Mouse (Mus musculus) retina, postnatal 7 days (tissue): Measurements from ENCODE around the gene Rsbn1.

Source experiments
- DNase-seq: peaks from one replicate; pipeline ENCODE4 v3.0.0-alpha.2; 2012; ENCODE audit warnings: low read depth, low spot score

Gene Rsbn1

DNA sequence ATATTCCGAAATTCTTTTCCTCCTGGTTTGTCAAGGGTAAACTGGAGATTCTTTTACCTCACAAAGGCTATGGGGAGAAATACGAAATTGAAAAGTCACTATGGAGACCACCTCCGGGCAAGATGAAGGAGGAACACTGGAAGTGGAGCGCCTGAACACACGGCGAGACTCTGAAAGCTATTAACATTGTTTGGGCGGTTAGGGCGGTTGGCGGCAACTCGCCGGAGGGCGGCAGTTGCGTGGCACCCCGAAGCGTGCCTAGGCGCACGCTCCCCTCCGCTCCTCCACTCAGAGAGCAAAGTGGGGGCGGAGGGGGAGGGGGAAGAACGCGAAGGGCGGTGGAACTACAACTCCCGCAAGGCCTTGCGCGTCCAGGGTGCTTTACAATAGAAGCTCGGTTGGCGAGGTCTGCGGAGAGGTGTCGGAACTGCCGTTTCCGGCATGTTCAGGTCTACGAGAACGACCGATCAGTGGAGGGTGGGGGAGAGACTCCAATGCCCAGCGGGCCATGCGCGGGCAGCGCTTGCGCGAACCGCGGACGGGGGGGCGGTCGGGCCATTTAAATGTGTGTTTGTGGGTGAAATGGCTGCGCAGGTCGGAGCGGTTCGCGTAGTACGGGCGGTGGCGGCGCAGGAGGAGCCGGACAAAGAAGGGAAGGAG is at the start of gene Rsbn1:
Rsbn1 (plus strand) TSS at position 111 of the 660 bp plus-strand sequence.
- peak; percentile 93 for DNase-seq

DNA sequence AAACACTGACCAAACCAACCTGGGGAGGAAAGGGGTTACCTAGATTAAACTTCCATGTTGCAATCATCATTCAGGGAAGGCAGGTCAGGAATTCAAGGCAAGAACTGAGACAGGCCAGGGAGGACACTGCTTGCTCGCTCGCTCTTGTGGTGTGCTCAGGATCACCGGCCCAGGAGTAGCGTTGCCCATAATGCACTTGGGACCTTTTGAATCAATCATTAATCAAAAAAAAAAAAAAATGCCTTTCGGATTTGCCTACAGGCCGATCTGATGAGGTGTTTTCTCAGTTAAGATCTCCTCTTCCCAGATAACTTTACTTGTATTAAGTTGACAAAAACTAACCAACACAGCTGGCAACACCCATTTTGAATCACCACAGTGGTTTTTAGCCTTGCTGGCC is 49.7 kb upstream of the Rsbn1 start:
- no peak for DNase-seq

DNA sequence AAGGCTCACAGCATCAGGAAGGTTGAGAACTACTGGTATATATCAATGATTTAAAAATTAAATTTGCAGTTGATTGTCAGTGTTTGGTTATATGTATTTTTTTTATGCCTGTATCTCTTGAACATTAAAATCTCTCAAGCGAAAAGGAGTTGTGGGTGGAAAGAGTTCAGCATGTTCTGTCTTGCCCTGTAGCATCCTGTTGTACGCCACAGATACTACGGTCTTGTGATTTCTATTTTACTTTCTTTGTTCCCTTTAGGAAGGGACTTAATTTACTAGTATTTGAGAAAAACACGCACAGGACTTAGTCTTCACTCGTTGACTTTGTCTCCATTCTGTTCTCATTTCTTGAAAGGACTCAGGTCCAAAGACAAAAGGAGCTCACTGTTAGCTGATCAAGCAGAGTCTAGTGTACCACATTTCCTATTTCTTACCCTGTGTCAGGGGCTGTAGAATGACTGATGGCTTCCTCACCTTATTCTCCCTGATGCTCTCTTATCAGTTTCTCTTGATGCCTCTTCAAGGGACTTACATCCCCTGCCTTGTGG is 46.4 kb upstream of the Rsbn1 start:
- no peak for DNase-seq

- no peak for DNase-seq
Measured at GRCm38 (mm10) chr3:103868008-103868407, 45.9 kb upstream of the Rsbn1 start.

- DNase-seq: no peak
Measured at GRCm38 (mm10) chr3:103872663-103873098, 41.2 kb upstream of the Rsbn1 start.

GRCm38 (mm10) chr3:103874329-103874728 is 39.6 kb upstream of the Rsbn1 start:
- no peak for DNase-seq

GRCm38 (mm10) chr3:103885946-103886345 is 28.0 kb upstream of the Rsbn1 start:
- no peak for DNase-seq

DNA sequence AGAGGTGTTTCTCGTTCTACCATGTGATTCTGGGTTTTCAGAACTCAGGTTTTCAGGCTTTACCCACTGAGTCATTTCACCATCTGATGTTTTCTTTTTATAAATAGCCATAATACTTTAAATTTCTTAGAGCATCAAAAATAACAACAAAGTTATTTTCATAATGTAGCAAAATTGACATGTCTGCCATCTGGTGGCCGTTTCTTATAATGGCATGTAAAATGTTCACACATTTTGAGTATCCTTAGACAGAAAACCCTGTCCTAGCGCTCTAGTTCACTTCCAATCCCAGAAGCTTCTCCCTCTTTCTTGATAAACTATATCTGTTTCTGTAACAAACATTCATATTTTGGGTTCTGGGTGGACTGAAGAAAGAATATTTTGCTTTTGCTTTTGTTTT is 26.3 kb upstream of the Rsbn1 start:
- DNase-seq: peak; percentile 29

DNA sequence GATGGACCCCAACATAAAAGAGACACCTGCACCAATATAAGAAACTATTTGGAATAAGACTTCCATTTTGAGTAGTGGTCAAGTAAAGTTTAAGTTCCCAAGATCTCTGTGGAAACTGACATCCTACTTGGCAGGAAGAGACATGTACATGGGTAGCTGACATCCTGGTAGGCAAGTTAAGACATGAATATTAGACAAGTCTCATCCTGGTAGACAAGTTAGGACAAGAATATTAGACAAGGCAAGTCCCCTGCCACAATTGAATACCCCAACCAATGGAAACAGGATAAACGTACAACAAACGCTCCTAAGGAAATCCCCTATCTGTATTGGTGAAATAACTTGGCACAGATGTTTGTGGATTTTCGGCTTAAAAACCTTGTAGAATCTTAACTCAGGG is 20.5 kb upstream of the Rsbn1 start:
- no peak for DNase-seq

DNA sequence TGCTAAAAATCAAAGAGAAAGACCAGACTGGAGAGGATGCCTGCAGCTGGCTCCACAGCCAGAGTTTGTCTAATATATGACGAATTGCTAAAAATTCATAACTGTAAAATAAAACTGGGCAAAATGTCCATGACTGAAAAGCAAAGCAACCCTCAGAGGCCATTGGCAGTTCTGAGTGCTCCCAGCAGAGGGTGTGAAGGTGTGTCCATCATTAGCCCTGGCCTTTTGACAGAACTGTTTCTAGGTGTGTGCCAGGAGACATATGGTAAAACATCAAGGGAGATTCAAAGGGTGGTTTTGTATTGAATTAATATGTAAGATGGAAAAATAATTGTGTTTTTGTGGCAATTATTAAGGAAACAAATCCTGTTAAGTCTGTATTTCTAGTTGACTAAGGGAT is 9.2 kb upstream of the Rsbn1 start:
- peak; percentile 25 for DNase-seq

- no peak for DNase-seq
Measured at GRCm38 (mm10) chr3:103907335-103908030, 6.4 kb upstream of the Rsbn1 start.

GRCm38 (mm10) chr3:103908781-103909180 is 5.1 kb upstream of the Rsbn1 start:
- DNase-seq: no peak

DNA sequence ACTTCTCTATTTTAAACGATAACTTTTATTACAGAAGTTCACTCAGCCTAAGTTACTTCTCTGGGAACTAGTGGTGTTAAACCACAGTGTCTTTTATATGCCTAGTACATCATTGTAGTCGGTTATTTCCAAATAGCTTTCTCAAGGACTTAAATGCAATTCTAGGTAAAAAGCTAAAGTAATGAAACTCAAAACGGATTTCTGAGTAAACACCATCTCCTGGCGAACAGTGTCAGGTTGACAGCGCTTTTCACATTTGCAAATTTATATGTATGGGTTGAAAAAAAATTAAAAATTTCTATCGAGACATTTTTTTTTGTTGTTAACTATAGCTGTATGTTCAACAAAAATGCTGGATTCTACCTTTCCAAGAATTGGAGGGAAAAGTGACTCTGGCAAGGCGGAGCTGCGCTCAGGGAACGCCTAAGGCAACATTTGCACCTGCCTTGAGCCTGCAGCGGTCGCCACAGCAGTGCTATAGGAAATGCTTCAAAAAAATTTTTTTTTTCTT is 414 bp upstream of the Rsbn1 start:
- DNase-seq: no peak

DNA sequence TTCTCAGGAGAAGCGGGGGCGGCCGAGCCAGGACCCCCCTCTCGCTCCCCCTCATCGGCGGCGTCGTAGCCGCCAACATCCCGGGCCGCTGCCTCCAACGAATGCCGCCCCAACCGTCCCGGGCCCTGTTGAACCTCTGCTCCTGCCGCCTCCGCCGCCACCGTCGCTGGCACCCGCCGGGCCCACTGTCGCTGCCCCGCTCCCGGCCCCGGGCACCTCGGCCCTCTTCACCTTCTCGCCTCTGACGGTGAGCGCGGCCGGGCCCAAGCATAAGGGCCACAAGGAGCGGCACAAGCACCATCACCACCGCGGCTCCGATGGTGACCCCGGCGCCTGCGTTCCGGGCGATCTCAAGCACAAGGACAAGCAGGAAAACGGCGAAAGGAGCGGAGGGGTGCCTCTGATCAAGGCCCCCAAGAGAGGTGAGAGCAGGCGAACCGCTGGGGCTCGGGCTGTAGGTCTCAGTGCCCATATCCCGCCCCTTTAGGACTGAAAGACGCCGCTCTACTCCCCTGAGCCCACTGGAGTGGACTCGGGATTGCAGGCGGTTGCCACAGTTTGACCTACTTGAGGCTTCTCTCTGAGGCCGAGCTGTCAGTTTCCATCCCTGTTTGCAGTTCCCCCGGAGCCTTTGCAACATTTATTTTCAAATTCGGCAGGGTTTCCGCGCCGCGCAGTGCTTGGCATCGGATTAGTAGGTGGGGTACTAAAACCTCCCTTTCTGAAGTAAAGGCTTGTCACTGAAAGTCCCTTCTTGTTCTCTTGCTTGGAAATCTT is 1.0 kb downstream of the Rsbn1 start:
- DNase-seq: peak; percentile 21

- DNase-seq: no peak
Measured at GRCm38 (mm10) chr3:103915509-103915896, 1.6 kb downstream of the Rsbn1 start.

GRCm38 (mm10) chr3:103916205-103916838 is 2.4 kb downstream of the Rsbn1 start:
- no peak for DNase-seq

- no peak for DNase-seq
Measured at GRCm38 (mm10) chr3:103916839-103917237, 2.9 kb downstream of the Rsbn1 start.

GRCm38 (mm10) chr3:103920094-103920493 is 6.2 kb downstream of the Rsbn1 start:
- no peak for DNase-seq

GRCm38 (mm10) chr3:103925302-103925701 is 11.4 kb downstream of the Rsbn1 start:
- DNase-seq: no peak

DNA sequence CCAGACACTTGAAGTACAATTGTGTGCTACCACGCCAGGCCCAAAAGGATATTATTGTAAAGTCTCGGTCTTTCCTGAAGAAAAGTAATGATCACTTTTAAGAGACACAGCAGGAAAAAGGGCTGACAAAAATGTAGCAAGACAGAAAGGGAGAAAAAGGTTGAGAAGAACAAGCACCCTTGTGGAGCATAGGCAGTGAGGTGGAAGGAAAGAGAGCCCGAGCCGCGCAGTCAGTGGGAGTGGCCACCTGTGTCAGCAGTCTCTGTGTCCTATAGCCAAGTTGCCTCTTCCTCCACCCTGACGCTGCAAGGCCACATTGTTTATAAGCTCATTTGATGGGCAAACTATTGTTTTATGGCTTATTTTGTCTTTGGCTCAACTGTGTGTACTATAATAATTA is 13.6 kb downstream of the Rsbn1 start:
- DNase-seq: no peak

- DNase-seq: no peak
Measured at GRCm38 (mm10) chr3:103944794-103945562, 31.1 kb downstream of the Rsbn1 start.
